Mouse (Mus musculus) lung, postnatal 36 days (tissue): ENCODE measurements at regions not wholly inside any gene's neighbourhood (a gene's known extent, or its start where the extent isn't known, plus 50 kb on each side); places are given as distances from the start of the nearest gene placed in this dataset.
"Not testable (repeated sequence)": the region's sequence is repeated elsewhere in the genome, so short reads cannot be mapped to it uniquely, and the experiment has no call there.

ENCODE experiments used
- DNase-seq: peaks from one replicate; pipeline ENCODE4 v3.0.0; 2022; ENCODE audit warnings: mixed read lengths

- no peak for DNase-seq
Observed at GRCm38 (mm10) chr12:90664436-90664835, 73.8 kb downstream of the Dio2 start.

- no peak for DNase-seq
Observed at GRCm38 (mm10) chr12:90645452-90645851, 92.8 kb downstream of the Dio2 start.

GRCm38 (mm10) chr12:90643891-90644290, 94.3 kb downstream of the Dio2 start:
- DNase-seq, result peak; percentile 28

GRCm38 (mm10) chr12:90624856-90625255, 113.4 kb downstream of the Dio2 start:
- DNase-seq, result no peak

- no peak for DNase-seq
Observed at GRCm38 (mm10) chr12:90623426-90623825, 114.8 kb downstream of the Dio2 start.

GRCm38 (mm10) chr12:90608810-90609209, 129.4 kb downstream of the Dio2 start:
- DNase-seq, result no peak

GRCm38 (mm10) chr12:90607894-90608293, 130.3 kb downstream of the Dio2 start:
- no peak for DNase-seq

- no peak for DNase-seq
Observed at GRCm38 (mm10) chr12:90580006-90580405, 158.2 kb downstream of the Dio2 start.

GRCm38 (mm10) chr12:90576103-90576502, 162.1 kb downstream of the Dio2 start:
- no peak for DNase-seq

GRCm38 (mm10) chr12:90571907-90572306, 166.3 kb downstream of the Dio2 start:
- no peak for DNase-seq

- DNase-seq, result no peak
Observed at GRCm38 (mm10) chr12:90571506-90571905, 166.7 kb downstream of the Dio2 start.

- DNase-seq, result peak; percentile 6
Observed at GRCm38 (mm10) chr12:90566349-90566748, 171.9 kb downstream of the Dio2 start.

GRCm38 (mm10) chr12:90565051-90565450, 173.2 kb downstream of the Dio2 start:
- DNase-seq, result no peak

- DNase-seq, result not testable (repeated sequence)
Observed at GRCm38 (mm10) chr12:90564594-90564993, 173.6 kb downstream of the Dio2 start.

- DNase-seq, result no peak
Observed at GRCm38 (mm10) chr12:90542361-90542760, 195.9 kb downstream of the Dio2 start.
